ENCODE assay signal across 17 mouse cellular contexts in genomic region chr4:43074923-43075322, GRCm38 (mm10).
"Had no signal": no experiment of that assay in that cellular context is flagged by ENCODE, and none has a peak within 500 bp of the region (broad histone marks: within the 10 kb centered on the region; RNA-seq: fewer than 3 reads in every experiment).

No protein-coding gene starts in this region.

- H3K4me1 ChIP-seq: lung, embryonic 15.5 days; megakaryocyte, embryonic 14.5 days; midbrain, embryonic 13.5 days; midbrain, embryonic 15.5 days; neural tube, embryonic 12.5 days; stomach, embryonic 15.5 days had no signal

- H3K27me3 ChIP-seq: lung, embryonic 15.5 days; midbrain, embryonic 13.5 days; midbrain, embryonic 15.5 days; neural tube, embryonic 12.5 days; stomach, embryonic 15.5 days had no signal

- DNase-seq: lung, adult 2 months; lung, postnatal 14 days; lung, postnatal 36 days; right cerebral cortex, postnatal 14 days; thymus, adult 2 months; thymus, postnatal 25 days; thymus, postnatal 4 days had no signal

- H3K36me3 ChIP-seq: lung, embryonic 15.5 days; midbrain, embryonic 13.5 days; midbrain, embryonic 15.5 days; neural tube, embryonic 12.5 days; stomach, embryonic 15.5 days had no signal

- H3K9me3 ChIP-seq: lung, embryonic 15.5 days; megakaryocyte, embryonic 14.5 days; midbrain, embryonic 13.5 days; midbrain, embryonic 15.5 days; neural tube, embryonic 12.5 days; stomach, embryonic 15.5 days had no signal

- H3K4me2 ChIP-seq: lung, embryonic 15.5 days; midbrain, embryonic 11.5 days; midbrain, embryonic 13.5 days; midbrain, embryonic 15.5 days; neural tube, embryonic 12.5 days; stomach, embryonic 15.5 days had no signal

- H3K9ac ChIP-seq: lung, embryonic 15.5 days; midbrain, embryonic 13.5 days; midbrain, embryonic 15.5 days; neural tube, embryonic 12.5 days; stomach, embryonic 15.5 days had no signal

- ATAC-seq: lung, postnatal 0 days; midbrain, embryonic 13.5 days; midbrain, embryonic 15.5 days had no signal

- H3K27ac ChIP-seq: lung, embryonic 15.5 days; macrophage; midbrain, embryonic 13.5 days; midbrain, embryonic 15.5 days; neural tube, embryonic 12.5 days; stomach, embryonic 15.5 days; stomach, postnatal 0 days had no signal

- H3K4me3 ChIP-seq: lung, embryonic 15.5 days; megakaryocyte, embryonic 14.5 days; midbrain, embryonic 13.5 days; midbrain, embryonic 15.5 days; neural tube, embryonic 12.5 days; stomach, embryonic 15.5 days had no signal
